Mouse (Mus musculus) kidney, embryonic 16.5 days (tissue): ENCODE data around the gene Srgap1. TPM values are rescaled to one million over a fixed set of nuclear protein-coding genes. Genes with fewer than 3 reads are reported as not detected.
A peak's percentile ranks its signal among the peaks of the same experiment; 100 is the strongest.

Source experiments
- ATAC-seq: fragments of 200-750 bp; cut with Nextera tagmentation; 2 replicates; pipeline ENCODE4 v1.8.0; 2017; ENCODE audit warnings: moderate TSS enrichment; ENCODE audit not compliant: low FRiP score, low TSS enrichment
- H3K27ac ChIP-seq: fragments of 300-500 bp; sonication (generic); 2 replicates; pipeline ENCODE4 v1.5.1; 2014; ENCODE audit warnings: low read length
- H3K27me3 ChIP-seq: fragments of 300-500 bp; sonication (generic); 2 replicates; pipeline ENCODE4 v1.6.1; 2014; ENCODE audit warnings: low read length, control low read depth, mixed read lengths; ENCODE audit not compliant: insufficient read depth
- H3K36me3 ChIP-seq: fragments of 300-500 bp; sonication (generic); 2 replicates; pipeline ENCODE4 v1.6.1; 2014; ENCODE audit warnings: low read length, control low read depth, mixed read lengths; ENCODE audit not compliant: insufficient read depth
- H3K4me1 ChIP-seq: fragments of 300-500 bp; sonication (generic); 2 replicates; pipeline ENCODE4 v1.6.1; 2014; ENCODE audit warnings: low read length, control low read depth, mixed read lengths; ENCODE audit not compliant: insufficient read depth
- H3K4me2 ChIP-seq: fragments of 300-500 bp; sonication (generic); replicated peaks from 2 replicates; pipeline ENCODE4 v1.6.1; 2014; ENCODE audit warnings: low read depth, low read length
- H3K4me3 ChIP-seq: fragments of 300-500 bp; sonication (generic); 2 replicates; pipeline ENCODE4 v1.5.1; 2014; ENCODE audit warnings: mild to moderate bottlenecking, low read length
- H3K9ac ChIP-seq: fragments of 300-500 bp; sonication (generic); replicated peaks from 2 replicates; pipeline ENCODE4 v1.6.1; 2014; ENCODE audit warnings: low read length
- H3K9me3 ChIP-seq: fragments of 300-500 bp; sonication (generic); 2 replicates; pipeline ENCODE4 v1.6.1; 2016; ENCODE audit warnings: low read length, control low read depth
- WGBS: fragments of 180-500 bp; shearing (Covaris S2); extraction: QIAGEN DNeasy Blood & Tissue Kit; methylation state at CpG from one replicate; pipeline ENCODE4 v1.1.7; 2014; 5-methylcytosine and 5-hydroxymethylcytosine counted together
- polyA plus RNA-seq: library from polyadenylated mRNA; unstranded; fragments of >200 nt; fragmentation: Nextera tagmentation; extraction: Ambion mirVana; gene quantifications from 2 replicates; pipeline ENCODE4 v1.2.1, GENCODE M21; 2015

The Srgap1 gene
- polyA plus RNA-seq, 1 experiment from 2014 or later, result 12.4 TPM

DNA sequence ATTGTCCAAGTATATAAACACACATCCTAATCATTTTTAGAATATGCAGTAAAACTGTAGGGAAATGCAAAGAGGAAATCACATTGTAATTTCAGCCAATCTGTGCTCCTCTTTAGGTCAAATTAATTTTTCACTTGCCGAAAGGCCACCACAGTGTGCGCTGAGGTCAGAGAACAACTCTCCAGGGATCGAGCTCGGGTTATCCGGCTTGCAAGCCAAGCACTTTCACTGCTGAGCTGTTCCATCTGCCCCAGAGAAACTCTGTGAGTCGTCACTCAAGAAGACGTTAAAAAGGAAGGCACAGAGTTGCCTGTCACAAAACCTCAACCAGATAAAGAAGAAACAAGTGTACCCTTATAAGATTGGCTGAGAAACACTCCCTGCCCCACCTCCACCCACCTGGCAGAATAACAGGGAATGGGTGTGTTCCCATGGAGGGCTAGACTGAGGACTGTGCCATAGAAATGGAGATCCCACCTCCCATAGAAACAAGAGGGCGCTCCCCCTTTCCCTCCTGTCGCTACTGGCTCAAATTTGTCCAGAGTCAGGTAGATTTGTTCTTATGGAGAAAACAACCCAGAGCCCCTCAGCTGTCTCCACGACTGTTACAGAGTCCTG lies 63.0 kb downstream of the Srgap1 start:
- no peak overlapping the region for H3K9ac ChIP-seq
- H3K27me3 ChIP-seq, result no peaks in the 10 kb centered on the region
- H3K4me3 ChIP-seq, result no peak overlapping the region
- H3K27ac ChIP-seq, result no peak overlapping the region
- H3K36me3 ChIP-seq, result no peaks in the 10 kb centered on the region
- 31% methylated on average over 10 of the region's 10 CpGs for WGBS
- ATAC-seq, result peak; percentile 72; the same call in 1 of the 2 replicates
- peaks cover 16% of the 10 kb centered on the region for H3K4me1 ChIP-seq
- H3K4me2 ChIP-seq, result no peak overlapping the region
- H3K9me3 ChIP-seq, result no peaks in the 10 kb centered on the region

DNA sequence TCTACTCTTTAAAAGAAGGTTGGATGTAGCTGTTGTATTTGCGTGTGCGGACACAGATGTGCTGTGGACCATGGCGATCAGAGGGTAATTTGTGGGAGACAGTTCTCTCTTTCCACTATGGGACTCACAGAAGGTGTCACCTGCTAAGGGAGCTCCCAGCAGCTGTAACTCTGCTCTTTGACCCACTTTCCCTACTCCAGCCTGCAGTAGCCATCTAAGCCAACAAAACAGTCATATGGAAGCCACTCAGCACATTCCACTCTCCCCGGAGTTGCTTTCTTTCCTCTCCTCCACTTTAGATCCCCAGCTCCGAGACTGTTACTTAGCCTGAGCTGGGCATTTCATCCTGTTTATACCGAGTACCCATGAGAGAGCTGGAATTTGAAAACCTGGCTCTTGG lies 71.8 kb downstream of the Srgap1 start:
- Histone ChIP-seq H3K27ac (0 out of 2 replicates have a peak overlapping the region, but pooled peaks have one; percentile 12), H3K9ac (no peak overlapping the region), H3K4me1 (peaks cover 24% of the 10 kb centered on the region), H3K36me3 (no peaks in the 10 kb centered on the region), H3K4me3 (no peak overlapping the region), H3K27me3 (no peaks in the 10 kb centered on the region), H3K9me3 (no peaks in the 10 kb centered on the region), H3K4me2 (no peak overlapping the region)
- no peak for ATAC-seq
- 74% methylated on average over 6 of the region's 6 CpGs for WGBS

DNA sequence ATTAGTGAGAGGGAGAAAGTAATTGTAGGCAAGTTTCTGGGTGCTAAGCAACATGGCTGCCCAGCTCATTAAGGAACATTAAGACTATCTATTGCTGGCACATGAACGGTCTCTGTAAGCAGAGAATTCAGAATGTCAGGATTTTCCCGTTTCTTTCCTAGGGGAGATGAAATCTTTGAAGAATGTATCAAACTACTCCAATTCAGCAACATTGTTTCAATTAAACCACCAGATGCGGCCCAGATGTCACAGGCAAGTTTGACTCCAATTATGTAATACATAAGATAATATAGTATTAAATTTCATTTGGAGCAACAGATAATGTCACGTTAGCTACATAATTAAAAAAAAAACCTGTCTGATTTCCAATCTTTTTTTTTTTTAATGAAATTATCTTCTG lies 72.5 kb downstream of the Srgap1 start:
- Histone ChIP-seq H3K9ac (no peak overlapping the region), H3K4me2 (no peak overlapping the region), H3K4me1 (peaks cover 26% of the 10 kb centered on the region), H3K27ac (no peak overlapping the region), H3K27me3 (no peaks in the 10 kb centered on the region), H3K4me3 (no peak overlapping the region), H3K36me3 (no peaks in the 10 kb centered on the region), H3K9me3 (no peaks in the 10 kb centered on the region)
- 82% methylated on average over 4 of the region's 4 CpGs for WGBS
- ATAC-seq, result no peak

DNA sequence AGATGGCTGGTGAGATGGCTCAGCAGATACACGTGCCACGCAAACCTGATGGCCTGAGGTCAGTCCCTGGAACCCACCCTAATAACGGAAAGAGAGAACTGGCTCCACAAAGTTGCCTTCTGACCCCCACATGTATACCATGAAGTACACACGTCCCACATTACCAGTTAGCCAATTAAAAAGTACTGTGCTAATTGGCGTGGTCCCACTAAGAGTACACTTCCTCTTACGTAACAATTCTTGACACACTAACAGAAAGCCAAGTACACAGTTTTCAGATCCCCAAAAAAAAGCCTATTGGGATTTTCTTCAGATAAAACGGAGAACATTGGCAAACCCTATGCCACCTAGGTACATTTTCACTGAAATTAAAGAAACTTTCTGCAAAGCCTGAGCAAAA lies 73.8 kb downstream of the Srgap1 start:
- peaks cover 38% of the 10 kb centered on the region for H3K4me1 ChIP-seq
- no peaks in the 10 kb centered on the region for H3K27me3 ChIP-seq
- no peaks in the 10 kb centered on the region for H3K9me3 ChIP-seq
- 88% methylated on average over 7 of the region's 7 CpGs for WGBS
- ATAC-seq, result no peak
- no peak overlapping the region for H3K4me3 ChIP-seq
- no peaks in the 10 kb centered on the region for H3K36me3 ChIP-seq
- H3K4me2 ChIP-seq, result no peak overlapping the region
- no peak overlapping the region for H3K27ac ChIP-seq
- no peak overlapping the region for H3K9ac ChIP-seq

DNA sequence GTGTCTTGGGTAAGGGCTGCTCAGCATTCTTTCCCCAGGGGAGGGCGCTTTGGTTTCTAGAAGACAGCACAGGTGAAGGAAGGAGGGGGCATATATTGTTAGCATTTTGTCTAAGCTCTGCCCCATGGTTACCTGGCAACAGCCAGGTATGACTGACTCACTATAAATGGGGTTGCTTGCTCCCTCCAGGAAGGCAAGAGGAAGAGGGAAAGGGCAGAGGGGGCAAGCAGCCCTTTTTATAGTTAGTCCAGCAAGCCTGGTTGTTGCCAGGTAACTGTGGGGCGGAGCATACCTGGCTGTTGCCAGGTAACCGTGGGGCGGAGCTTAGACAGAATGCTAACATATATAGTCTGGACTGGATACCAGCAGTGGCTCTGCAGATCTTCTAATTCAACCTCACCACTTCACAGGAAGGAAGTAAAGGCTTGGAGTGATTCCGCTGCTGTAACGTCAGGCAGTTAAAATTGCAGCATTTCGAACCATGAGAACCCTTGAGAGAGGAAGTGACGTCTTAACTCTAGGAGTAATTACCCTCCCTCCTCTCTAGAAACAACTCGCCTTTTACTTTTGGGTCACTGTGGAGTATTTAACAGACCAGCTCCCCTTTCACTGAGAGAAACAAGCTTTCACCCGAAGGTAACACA lies 74.7 kb downstream of the Srgap1 start:
- ATAC-seq, result peak; percentile 28; the same call in 1 of the 2 replicates
- peak overlapping the region; percentile 74; the same call in 1 of the 2 replicates for H3K27ac ChIP-seq

DNA sequence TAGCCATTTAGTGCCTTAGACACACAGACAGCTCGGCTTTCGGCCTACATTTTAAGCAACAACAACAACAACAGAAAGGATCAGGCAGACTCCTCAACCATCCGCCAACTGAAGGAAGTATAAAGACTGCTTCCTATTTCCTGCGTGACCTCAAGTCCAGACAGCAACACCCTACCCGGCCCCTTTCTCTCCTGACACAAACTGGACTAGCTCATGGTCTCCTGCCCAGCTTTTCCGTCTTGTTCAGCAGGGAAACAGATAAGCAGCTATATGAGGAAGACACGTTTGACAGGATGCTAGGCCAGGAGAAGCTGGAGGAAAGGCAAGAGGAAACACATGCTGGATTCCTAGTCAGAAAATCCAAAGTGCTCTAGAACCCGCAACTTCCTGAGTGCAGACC lies 75.5 kb downstream of the Srgap1 start:
- Histone ChIP-seq H3K36me3 (no peaks in the 10 kb centered on the region), H3K27ac (peak overlapping the region; percentile 74), H3K4me2 (no peak overlapping the region), H3K4me3 (no peak overlapping the region), H3K4me1 (peaks cover 40% of the 10 kb centered on the region), H3K9me3 (no peaks in the 10 kb centered on the region), H3K27me3 (no peaks in the 10 kb centered on the region), H3K9ac (no peak overlapping the region)
- WGBS, result 54% methylated on average over 8 of the region's 8 CpGs
- no peak for ATAC-seq

More for the DNA sequence above, 74.7 kb downstream of the Srgap1 start:
- H3K9ac ChIP-seq, result no peak overlapping the region
- peaks cover 40% of the 10 kb centered on the region for H3K4me1 ChIP-seq
- 78% methylated on average over 10 of the region's 10 CpGs for WGBS
- H3K4me3 ChIP-seq, result no peak overlapping the region
- no peaks in the 10 kb centered on the region for H3K27me3 ChIP-seq
- H3K9me3 ChIP-seq, result no peaks in the 10 kb centered on the region
- no peaks in the 10 kb centered on the region for H3K36me3 ChIP-seq
- H3K4me2 ChIP-seq, result no peak overlapping the region

DNA sequence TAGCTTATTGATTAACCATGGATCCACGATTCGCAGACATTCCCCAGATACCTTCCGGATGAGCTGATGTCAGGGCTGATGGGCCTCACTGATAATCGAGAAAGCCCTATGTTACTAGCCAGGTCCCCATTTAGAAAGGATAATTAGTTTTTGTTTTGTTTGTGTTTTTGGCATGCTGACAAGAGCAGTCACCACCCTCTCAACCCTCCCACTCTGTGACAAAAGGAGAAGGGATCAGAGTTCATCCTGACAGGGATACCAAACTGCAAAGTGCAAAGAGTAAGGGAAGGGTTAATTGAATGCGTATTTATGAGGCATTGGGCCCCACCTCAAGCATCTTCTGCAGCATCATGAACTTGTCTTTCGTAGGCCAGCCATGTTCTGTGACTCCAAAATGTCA lies 76.2 kb downstream of the Srgap1 start:
- H3K27ac ChIP-seq, result peak overlapping the region; percentile 74
- ATAC-seq, result no peak
- H3K9ac ChIP-seq, result no peak overlapping the region
- no peaks in the 10 kb centered on the region for H3K27me3 ChIP-seq
- peaks cover 40% of the 10 kb centered on the region for H3K4me1 ChIP-seq
- H3K9me3 ChIP-seq, result no peaks in the 10 kb centered on the region
- no peaks in the 10 kb centered on the region for H3K36me3 ChIP-seq
- WGBS, result 64% methylated on average over 6 of the region's 6 CpGs
- no peak overlapping the region for H3K4me2 ChIP-seq
- no peak overlapping the region for H3K4me3 ChIP-seq

DNA sequence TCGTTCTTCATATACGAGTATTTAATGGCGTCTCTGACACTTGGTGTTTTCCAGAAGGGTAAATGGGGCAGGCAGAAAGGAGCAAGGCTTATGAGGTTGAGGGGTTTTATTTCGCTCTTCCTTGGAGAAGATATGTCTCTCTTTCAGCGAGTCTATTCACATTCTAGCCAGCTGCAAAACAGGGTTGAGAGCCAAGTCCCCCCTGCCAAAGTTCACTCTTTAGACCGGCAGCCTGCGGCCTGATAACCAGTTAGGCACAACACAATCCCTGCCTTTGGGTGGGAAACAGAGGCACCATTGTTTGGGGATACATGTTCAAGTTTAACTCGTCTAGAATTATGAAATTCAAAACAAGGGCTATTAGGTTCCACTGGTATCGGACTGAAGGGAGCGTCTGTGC lies 83.0 kb downstream of the Srgap1 start:
- 82% methylated on average over 10 of the region's 10 CpGs for WGBS
- ATAC-seq, result no peak

DNA sequence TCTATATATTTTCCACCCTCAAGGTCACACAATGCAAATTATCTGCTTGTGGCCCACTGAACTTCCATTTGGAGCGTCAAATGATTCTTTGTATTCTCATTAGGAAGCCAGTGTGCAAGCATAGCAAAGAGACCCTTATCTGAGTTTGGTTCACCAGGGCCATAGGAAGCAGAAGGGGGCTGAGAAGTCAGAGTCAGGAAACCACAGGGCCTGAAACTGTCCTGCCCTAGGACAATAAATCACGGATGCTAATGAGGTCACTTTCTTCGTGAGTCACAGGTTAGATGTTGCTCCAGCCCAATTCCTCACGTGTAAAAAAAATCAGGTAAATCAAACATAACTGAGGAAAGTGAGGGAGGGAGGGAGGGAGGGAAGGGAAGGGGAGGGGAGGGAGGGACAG lies 85.1 kb downstream of the Srgap1 start:
- H3K4me1 ChIP-seq, result peaks cover 13% of the 10 kb centered on the region
- H3K27ac ChIP-seq, result peak overlapping the region; percentile 20; the same call in 1 of the 2 replicates
- H3K4me2 ChIP-seq, result no peak overlapping the region
- no peak overlapping the region for H3K4me3 ChIP-seq
- H3K9ac ChIP-seq, result no peak overlapping the region
- WGBS, result 36% methylated on average over 4 of the region's 4 CpGs
- no peaks in the 10 kb centered on the region for H3K9me3 ChIP-seq
- H3K36me3 ChIP-seq, result no peaks in the 10 kb centered on the region
- no peaks in the 10 kb centered on the region for H3K27me3 ChIP-seq
- peak; percentile 70 for ATAC-seq

More for the DNA sequence above, 83.0 kb downstream of the Srgap1 start:
- Histone ChIP-seq H3K27me3 (no peaks in the 10 kb centered on the region), H3K9ac (no peak overlapping the region), H3K4me3 (no peak overlapping the region), H3K4me2 (no peak overlapping the region), H3K9me3 (no peaks in the 10 kb centered on the region), H3K27ac (no peak overlapping the region), H3K36me3 (no peaks in the 10 kb centered on the region), H3K4me1 (peaks cover 23% of the 10 kb centered on the region)
